Mouse (Mus musculus): ENCODE measurements at regions not wholly inside any gene's neighbourhood (a gene's known extent, or its start where the extent isn't known, plus 50 kb on each side); places are given as distances from the start of the nearest gene placed in this dataset.
A peak's percentile ranks its signal among the peaks of the same experiment; 100 is the strongest.

GRCm38 (mm10) chr9:120857849-120858510, 71.0 kb upstream of the Ctnnb1 start:
- DNase-seq (ENCODE audit: inconsistent ontology term): no peak

GRCm38 (mm10) chr9:120860969-120861595, 67.9 kb upstream of the Ctnnb1 start:
- no peak for DNase-seq (ENCODE audit: inconsistent ontology term)

GRCm38 (mm10) chr9:120861788-120862345, 67.1 kb upstream of the Ctnnb1 start:
- DNase-seq (ENCODE audit: inconsistent ontology term): no peak

- DNase-seq (ENCODE audit: inconsistent ontology term): no peak
Observed at GRCm38 (mm10) chr9:120864410-120864809, 64.6 kb upstream of the Ctnnb1 start.

GRCm38 (mm10) chr9:120866251-120866650, 62.8 kb upstream of the Ctnnb1 start:
- DNase-seq (ENCODE audit: inconsistent ontology term): no peak

- DNase-seq (ENCODE audit: inconsistent ontology term): peak; percentile 92
Observed at GRCm38 (mm10) chr9:120866709-120867108, 62.3 kb upstream of the Ctnnb1 start.

GRCm38 (mm10) chr9:120867861-120868260, 61.2 kb upstream of the Ctnnb1 start:
- no peak for DNase-seq (ENCODE audit: inconsistent ontology term)

- DNase-seq (ENCODE audit: inconsistent ontology term): no peak
Observed at GRCm38 (mm10) chr9:120868330-120868729, 60.7 kb upstream of the Ctnnb1 start.

- no peak for DNase-seq (ENCODE audit: inconsistent ontology term)
Observed at GRCm38 (mm10) chr9:120869432-120870081, 59.5 kb upstream of the Ctnnb1 start.

- DNase-seq (ENCODE audit: inconsistent ontology term): no peak
Observed at GRCm38 (mm10) chr9:120873293-120873692, 55.7 kb upstream of the Ctnnb1 start.

GRCm38 (mm10) chr9:120874416-120874976, 54.5 kb upstream of the Ctnnb1 start:
- no peak for DNase-seq (ENCODE audit: inconsistent ontology term)

GRCm38 (mm10) chr9:120877101-120877500, 51.9 kb upstream of the Ctnnb1 start:
- no peak for DNase-seq (ENCODE audit: inconsistent ontology term)

All from Muller cell, postnatal 12 days (primary cell).